Mouse (Mus musculus): ENCODE measurements around the gene Tmem132b. TPM values are rescaled to one million over a fixed set of nuclear protein-coding genes. Genes with fewer than 3 reads are reported as not detected.

Gene Tmem132b
- polyA plus RNA-seq, 1 experiment from 2014 or later = not detected

- no peaks in the 10 kb centered on the region for H3K4me1 ChIP-seq (ENCODE audit: insufficient read depth)
- no peaks in the 10 kb centered on the region for H3K9me3 ChIP-seq (ENCODE audit: low read length)
- no peak overlapping the region for H3K4me2 ChIP-seq (ENCODE audit: low read depth, low read length)
- H3K4me3 ChIP-seq (ENCODE audit: low read depth, low read length) = no peak overlapping the region
- no peak for DNase-seq
- no peak for TF ChIP-seq CTCF (IDR thresholded peaks at IDR 0.05; ENCODE audit: low read depth)
- no peak overlapping the region for H3K27ac ChIP-seq (ENCODE audit: low read depth)
- WGBS (ENCODE audit: insufficient replicate concordance) = 70% methylated on average over 5 of the region's 5 CpGs
- H3K27me3 ChIP-seq (ENCODE audit: insufficient read depth, low read length) = no peaks in the 10 kb centered on the region
- no peak for ATAC-seq
- H3K9ac ChIP-seq (replicated peaks) = no peak overlapping the region
- no peaks in the 10 kb centered on the region for H3K36me3 ChIP-seq (replicated peaks; ENCODE audit: insufficient read depth, low read length)
These were observed 305.2 kb downstream of the Tmem132b start for GRCm38 (mm10) chr5:125836761-125837160.

Other genes starting within 250 kb of the Tmem132b start
- gene Scarb1, start 190.7 kb upstream of the Tmem132b start, polyA plus RNA-seq (2015; fragmentation: Nextera tagmentation; extraction: Ambion mirVana) = 105 and 109 TPM in 2 replicates
- 0.17 and 0.18 TPM in 2 replicates for gene Gm10382, start 142.5 kb upstream of the Tmem132b start, polyA plus RNA-seq (2015; fragmentation: Nextera tagmentation; extraction: Ambion mirVana)
- gene Ubc, start 141.6 kb upstream of the Tmem132b start, polyA plus RNA-seq (2015; fragmentation: Nextera tagmentation; extraction: Ambion mirVana) = 369 and 531 TPM in 2 replicates
- 3.3 and 3.4 TPM in 2 replicates for gene Dhx37, start 97.7 kb upstream of the Tmem132b start, polyA plus RNA-seq (2015; fragmentation: Nextera tagmentation; extraction: Ambion mirVana)
- gene Bri3bp, start 90.2 kb upstream of the Tmem132b start, polyA plus RNA-seq (2015; fragmentation: Nextera tagmentation; extraction: Ambion mirVana) = 20.2 and 20.9 TPM in 2 replicates
- 3.8 and 4.6 TPM in 2 replicates for gene Aacs, start 56.0 kb upstream of the Tmem132b start, polyA plus RNA-seq (2015; fragmentation: Nextera tagmentation; extraction: Ambion mirVana)

All from liver, postnatal 0 days (tissue).